Mouse (Mus musculus) adrenal gland, postnatal 36 days (tissue): ENCODE measurements around the gene Tubgcp5. TPM values are rescaled to one million over a fixed set of nuclear protein-coding genes. Genes with fewer than 3 reads are reported as not detected.
A peak's percentile ranks its signal among the peaks of the same experiment; 100 is the strongest.

Experiments used
- DNase-seq, 2 experiments: peaks; one replicate each; pipeline ENCODE4 v3.0.0; 2021; ENCODE audit warnings: mixed read lengths in 1 of 2
- long read RNA-seq, 2 experiments: library from polyadenylated mRNA; stranded (forward); transcript quantifications; one replicate each; pipeline ENCODE4 v2.0.0; 2021; ENCODE audit warnings: borderline sequencing depth in 2 of 2
- total RNA-seq, 2 experiments: library from RNA; stranded (reverse); gene quantifications; 2 replicates each; pipeline ENCODE4 v1.2.3; 2021

The Tubgcp5 gene
- total RNA-seq, result 10 to 100 TPM; 15.3 to 18.4 TPM
- long read RNA-seq, experiment 1, transcript Tubgcp5-201 (23 exons, 3,905 nt), result major isoform, 12 of 15 reads
- long read RNA-seq, experiment 1, partial matches to known transcripts, result 1 of 15 reads
- long read RNA-seq, experiment 1, other reads (novel, unspliced or antisense), result 2 of 15 reads
- long read RNA-seq, experiment 2, partial matches to known transcripts, result 1 of 2 reads
- long read RNA-seq, experiment 2, other reads (novel, unspliced or antisense), result 0 of 2 reads

DNA sequence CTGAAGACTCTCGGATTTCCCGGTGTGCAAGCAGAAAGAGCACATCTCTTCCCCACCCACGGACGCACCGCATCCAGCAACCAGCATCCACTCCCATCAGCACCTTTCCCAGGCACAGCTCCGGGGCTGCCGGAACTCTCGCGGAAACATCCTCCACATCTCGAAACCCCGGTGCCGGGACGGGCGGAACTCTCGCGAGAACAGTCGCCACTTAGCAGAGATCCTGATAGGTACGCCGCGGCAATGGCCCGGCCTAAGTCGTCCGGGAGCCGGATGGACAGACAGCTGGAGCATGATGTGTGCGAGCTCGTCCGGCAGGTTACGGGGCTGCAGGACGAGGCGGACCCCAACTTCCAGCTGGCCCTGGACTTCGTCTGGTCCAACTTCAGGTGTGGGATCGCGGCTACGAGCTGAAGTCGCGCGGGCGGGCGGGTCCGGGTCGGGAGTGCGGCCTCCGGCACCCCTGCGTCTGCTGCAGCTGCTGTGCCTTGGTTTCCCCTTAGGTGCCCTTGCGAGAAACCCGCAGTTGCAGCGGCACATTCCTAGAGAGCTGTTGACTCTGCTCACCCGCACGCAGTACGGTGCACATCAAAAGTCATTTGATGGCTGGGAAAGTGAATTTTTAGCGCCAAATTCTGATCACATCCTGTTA lies at the start of gene Tubgcp5:
Tubgcp5 (plus strand) TSS at position 203 of the 652 bp plus-strand sequence.
- peak; percentile 98 for DNase-seq

GRCm38 (mm10) chr7:55744566-55745220 lies 49.3 kb upstream of the Tubgcp5 start:
- DNase-seq, result peak; percentile 16 to 23

GRCm38 (mm10) chr7:55750841-55751240 lies 43.1 kb upstream of the Tubgcp5 start:
- peak in 1 of 2 experiments; percentile 25 for DNase-seq

GRCm38 (mm10) chr7:55759346-55759745 lies 34.6 kb upstream of the Tubgcp5 start:
- no peak for DNase-seq

- no peak for DNase-seq
Observed at GRCm38 (mm10) chr7:55767926-55768325, 26.0 kb upstream of the Tubgcp5 start, which contains the start of gene Siglech. Gene Siglech (plus strand): TSS chr7:55768178.

DNA sequence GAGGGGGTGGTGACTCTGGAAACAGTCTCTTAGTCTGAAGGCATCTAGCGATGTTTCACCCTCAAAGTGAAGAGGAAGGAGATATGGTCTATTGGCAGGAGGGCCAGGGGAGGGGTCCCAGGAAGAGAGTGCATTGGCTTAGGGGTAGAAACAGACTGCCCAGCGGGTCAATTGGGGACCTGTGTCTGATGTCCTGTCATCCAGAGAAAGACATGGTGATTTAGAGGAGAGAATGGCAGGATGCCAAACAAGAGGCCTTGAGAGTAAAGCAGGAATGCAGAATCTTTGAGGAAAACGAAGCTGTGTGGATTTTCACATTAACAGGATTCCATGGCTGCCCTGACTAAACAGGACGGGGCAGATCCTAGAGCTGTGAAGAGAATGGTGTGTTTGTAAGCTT lies 13.9 kb upstream of the Tubgcp5 start:
- DNase-seq, result peak; percentile 7 to 38

- DNase-seq, result no peak
Observed at GRCm38 (mm10) chr7:55782493-55782892, 11.5 kb upstream of the Tubgcp5 start.

GRCm38 (mm10) chr7:55784580-55784979 lies 9.4 kb upstream of the Tubgcp5 start:
- DNase-seq, result no peak

DNA sequence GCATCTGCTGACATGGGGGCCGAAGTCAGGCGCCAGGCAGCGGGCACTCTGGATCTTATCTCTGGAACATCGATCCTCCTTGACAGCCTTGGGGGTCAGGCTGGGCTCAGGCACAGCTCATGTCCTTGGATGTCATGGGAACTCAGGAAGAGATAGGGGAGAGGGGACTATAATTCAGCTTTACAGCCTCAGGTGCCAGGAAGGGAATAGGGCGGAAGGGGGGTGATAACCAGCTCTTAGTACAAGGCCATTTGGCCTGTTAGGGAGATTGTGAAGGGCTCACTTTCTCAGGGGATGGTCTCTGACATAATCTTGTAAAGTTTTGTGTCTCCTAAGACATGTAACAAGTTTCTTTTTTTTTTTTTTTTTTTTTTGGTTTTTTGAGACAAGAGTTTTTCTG lies 3.4 kb upstream of the Tubgcp5 start:
- DNase-seq, result peak; percentile 30 to 45

DNA sequence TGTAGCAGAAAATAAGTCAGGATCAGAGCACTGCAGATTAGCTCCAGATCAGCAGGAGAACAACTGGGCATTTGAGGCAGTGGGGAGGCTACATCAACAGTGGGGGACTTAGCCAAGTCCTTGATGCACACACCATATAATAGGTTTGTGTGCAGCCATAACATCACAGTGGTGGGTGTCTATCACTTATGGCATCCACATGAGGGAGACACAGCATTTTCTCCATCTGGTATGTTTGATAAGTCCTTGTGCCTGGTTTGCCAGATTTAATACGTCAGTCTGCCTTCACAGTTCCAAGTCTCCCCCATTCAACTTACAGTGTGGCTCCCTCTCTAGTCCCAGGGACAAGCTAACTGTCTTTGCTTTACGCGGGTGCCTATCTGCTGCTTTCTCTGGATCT lies 1.7 kb upstream of the Tubgcp5 start:
- no peak for DNase-seq

- no peak for DNase-seq
Observed at GRCm38 (mm10) chr7:55793236-55793951, 560 bp upstream of the Tubgcp5 start.

GRCm38 (mm10) chr7:55799981-55800380 lies 6.0 kb downstream of the Tubgcp5 start:
- DNase-seq, result no peak

DNA sequence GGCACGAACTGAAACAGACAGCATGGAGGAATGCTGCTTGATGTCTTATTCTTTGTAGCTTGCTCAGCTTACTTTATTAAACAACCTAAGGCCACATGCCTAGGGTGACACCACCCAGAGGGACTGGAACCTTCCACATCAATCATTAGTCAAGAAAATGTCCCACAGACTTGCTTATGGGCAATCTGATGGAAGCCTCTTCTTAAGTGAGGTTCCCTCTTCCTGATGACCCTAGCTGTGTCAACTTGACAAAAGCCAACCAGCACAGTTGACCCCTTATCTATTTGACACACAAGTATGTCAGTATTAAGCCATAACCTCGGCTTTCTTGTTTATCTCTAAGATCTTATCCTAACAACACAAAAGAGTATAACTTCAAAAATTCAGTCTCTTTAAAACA lies 16.0 kb downstream of the Tubgcp5 start:
- no peak for DNase-seq

GRCm38 (mm10) chr7:55824468-55824867 lies 30.5 kb downstream of the Tubgcp5 start:
- DNase-seq, result no peak

DNA sequence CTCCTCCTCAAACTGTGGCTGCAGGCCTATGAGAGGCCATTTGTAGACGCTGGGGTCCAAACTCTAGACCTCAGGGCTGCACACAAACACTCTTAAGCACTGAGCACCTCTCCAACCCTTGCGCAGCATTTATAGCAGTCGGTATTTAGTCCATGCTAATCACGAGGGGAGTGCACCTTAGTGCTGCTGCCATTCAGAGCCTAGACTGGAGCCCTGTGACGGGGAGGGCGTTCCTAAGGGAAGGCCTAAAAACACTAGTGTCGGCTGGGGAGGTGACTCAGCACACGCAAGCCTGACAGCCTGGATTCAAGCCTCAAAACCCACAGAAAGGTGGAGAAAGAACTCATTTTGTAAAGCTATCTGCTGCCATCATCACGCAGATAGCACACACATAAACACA lies 33.6 kb downstream of the Tubgcp5 start:
- DNase-seq, result peak; percentile 14 to 37

DNA sequence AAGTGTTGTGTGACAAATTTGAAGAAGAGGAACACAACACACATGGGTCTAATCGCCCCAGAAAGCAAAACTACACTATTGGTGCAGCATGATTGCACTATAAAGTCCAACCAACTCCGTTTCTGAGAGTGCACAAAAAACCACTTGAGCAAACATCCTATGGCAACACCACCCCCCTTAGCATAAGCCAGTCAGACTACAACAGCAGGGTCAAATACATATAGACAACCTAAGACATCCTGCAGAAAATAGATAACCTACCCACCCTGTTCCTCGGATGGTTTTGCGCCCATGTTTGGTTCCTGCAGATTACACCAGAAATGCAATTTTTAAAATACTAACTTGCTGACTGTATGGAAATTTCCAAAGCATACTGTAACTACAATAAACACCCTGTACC lies 42.9 kb downstream of the Tubgcp5 start:
- DNase-seq, result no peak

- peak in 1 of 2 experiments; percentile 7 for DNase-seq
Observed at GRCm38 (mm10) chr7:55841445-55841844, 47.5 kb downstream of the Tubgcp5 start, which contains the start of gene Cyfip1. Gene Cyfip1 (plus strand): TSS chr7:55841745.

GRCm38 (mm10) chr7:55841977-55842503 lies 48.1 kb downstream of the Tubgcp5 start:
- DNase-seq, result peak; percentile 96 to 97

DNA sequence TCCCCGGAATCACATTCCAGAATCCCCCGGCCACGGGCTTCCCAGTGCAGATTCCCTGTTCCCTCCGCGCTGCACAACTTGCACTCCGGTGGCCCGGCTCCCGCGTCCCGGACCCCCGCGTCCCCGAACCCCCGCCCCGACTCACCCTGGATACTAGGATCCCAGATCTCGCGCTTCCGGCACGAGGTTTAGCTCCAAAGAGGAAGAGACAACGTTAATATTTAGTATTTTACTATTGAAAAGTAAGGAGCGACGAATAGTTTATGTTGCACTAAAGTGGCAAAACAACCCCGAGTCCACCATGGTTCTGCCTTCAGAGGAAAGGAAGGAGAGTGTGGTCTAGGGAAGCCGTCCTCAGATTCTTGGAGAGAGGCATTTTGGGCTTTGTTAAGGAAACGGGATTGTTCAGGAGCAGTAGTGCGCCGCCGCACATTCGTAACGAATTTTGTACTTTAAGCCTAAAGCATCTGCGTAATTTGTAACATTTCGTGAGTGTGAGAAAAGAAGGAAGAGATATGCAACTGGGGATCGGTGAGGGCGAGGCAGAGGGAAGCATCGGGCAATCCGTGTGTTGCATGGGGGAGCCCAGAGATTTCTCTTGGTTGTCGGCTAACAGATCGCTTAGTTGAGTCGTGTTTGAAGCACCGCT lies 48.7 kb downstream of the Tubgcp5 start:
- DNase-seq, result peak in 1 of 2 experiments; percentile 18

- no peak for DNase-seq
Observed at GRCm38 (mm10) chr7:55846606-55847312, 52.8 kb downstream of the Tubgcp5 start.
